Mouse (Mus musculus): ENCODE results near the gene Tnfaip8l2. TPM values are rescaled to one million over a fixed set of nuclear protein-coding genes. Genes with fewer than 3 reads are reported as not detected.
A peak's percentile ranks its signal among the peaks of the same experiment; 100 is the strongest.

Tnfaip8l2 gene
- polyA plus RNA-seq, 1 experiment from 2014 or later, result 3.4 TPM

- 50% methylated on average over 3 of the region's 3 CpGs for WGBS
Observed at GRCm38 (mm10) chr3:95176500-95176899, 34.3 kb upstream of the Tnfaip8l2 start.

GRCm38 (mm10) chr3:95174011-95174592 is 31.9 kb upstream of the Tnfaip8l2 start:
- H3K9ac ChIP-seq (replicated peaks; ENCODE audit: low read length), result no peak overlapping the region
- no peak overlapping the region for H3K4me3 ChIP-seq (replicated peaks; ENCODE audit: low read depth, low read length)
- H3K4me2 ChIP-seq (ENCODE audit: low read length), result peak overlapping the region; percentile 24; the same call in 1 of the 2 replicates
- peaks cover 39% of the 10 kb centered on the region for H3K27me3 ChIP-seq (ENCODE audit: control insufficient read depth, insufficient read depth, low read length)
- no peak overlapping the region for H3K27ac ChIP-seq (replicated peaks; ENCODE audit: low read depth, low read length)
- H3K4me1 ChIP-seq (ENCODE audit: control insufficient read depth, insufficient read depth, low read length), result peaks cover 7% of the 10 kb centered on the region; the same call in 1 of the 2 replicates
- ATAC-seq (ENCODE audit: low FRiP score, low TSS enrichment) (peak; percentile 65), DNase-seq (peak; percentile 87)
- WGBS, result 3% methylated on average over 16 of the region's 16 CpGs
- peaks cover 50% of the 10 kb centered on the region for H3K36me3 ChIP-seq (ENCODE audit: control insufficient read depth, insufficient read depth, low read length)
- no peaks in the 10 kb centered on the region for H3K9me3 ChIP-seq (ENCODE audit: control insufficient read depth, low read length)

More at GRCm38 (mm10) chr3:95176500-95176899, 34.3 kb upstream of the Tnfaip8l2 start:
- Histone ChIP-seq H3K9me3 (ENCODE audit: control insufficient read depth, low read length) (no peaks in the 10 kb centered on the region), H3K4me1 (ENCODE audit: control insufficient read depth, insufficient read depth, low read length) (peaks cover 7% of the 10 kb centered on the region; the same call in 1 of the 2 replicates), H3K9ac (replicated peaks; ENCODE audit: low read length) (no peak overlapping the region), H3K27ac (replicated peaks; ENCODE audit: low read depth, low read length) (no peak overlapping the region), H3K36me3 (ENCODE audit: control insufficient read depth, insufficient read depth, low read length) (peaks cover 26% of the 10 kb centered on the region), H3K4me3 (replicated peaks; ENCODE audit: low read depth, low read length) (no peak overlapping the region), H3K4me2 (ENCODE audit: low read length) (no peak overlapping the region), H3K27me3 (ENCODE audit: control insufficient read depth, insufficient read depth, low read length) (peaks cover 15% of the 10 kb centered on the region)
- DNase-seq (no peak), ATAC-seq (ENCODE audit: low FRiP score, low TSS enrichment) (no peak)

GRCm38 (mm10) chr3:95173256-95173949 is 31.2 kb upstream of the Tnfaip8l2 start:
- no peak overlapping the region for H3K4me3 ChIP-seq (replicated peaks; ENCODE audit: low read depth, low read length)
- H3K9me3 ChIP-seq (ENCODE audit: control insufficient read depth, low read length), result no peaks in the 10 kb centered on the region
- peaks cover 57% of the 10 kb centered on the region for H3K36me3 ChIP-seq (ENCODE audit: control insufficient read depth, insufficient read depth, low read length)
- peak; percentile 60 for DNase-seq
- ATAC-seq (ENCODE audit: low FRiP score, low TSS enrichment), result 0 out of 2 replicates have a peak, but pooled peaks have one; percentile 32
- H3K27ac ChIP-seq (replicated peaks; ENCODE audit: low read depth, low read length), result no peak overlapping the region
- 5% methylated on average over 57 of the region's 58 CpGs for WGBS
- 0 out of 2 replicates have a peak overlapping the region, but pooled peaks have one; percentile 6 for H3K9ac ChIP-seq (replicated peaks; ENCODE audit: low read length)
- H3K4me2 ChIP-seq (ENCODE audit: low read length), result peak overlapping the region; percentile 32; the same call in 1 of the 2 replicates
- H3K4me1 ChIP-seq (ENCODE audit: control insufficient read depth, insufficient read depth, low read length), result peaks cover 7% of the 10 kb centered on the region; the same call in 1 of the 2 replicates
- peaks cover 44% of the 10 kb centered on the region for H3K27me3 ChIP-seq (ENCODE audit: control insufficient read depth, insufficient read depth, low read length)

GRCm38 (mm10) chr3:95172526-95173255 is 30.5 kb upstream of the Tnfaip8l2 start:
- peak overlapping the region; percentile 32; the same call in 1 of the 2 replicates for H3K4me2 ChIP-seq (ENCODE audit: low read length)

GRCm38 (mm10) chr3:95171105-95171504 is 28.9 kb upstream of the Tnfaip8l2 start:
- H3K4me1 ChIP-seq (ENCODE audit: control insufficient read depth, insufficient read depth, low read length), result peaks cover 7% of the 10 kb centered on the region; the same call in 1 of the 2 replicates
- H3K4me3 ChIP-seq (replicated peaks; ENCODE audit: low read depth, low read length), result no peak overlapping the region
- DNase-seq (peak; percentile 8), ATAC-seq (ENCODE audit: low FRiP score, low TSS enrichment) (no peak)
- no peak overlapping the region for H3K27ac ChIP-seq (replicated peaks; ENCODE audit: low read depth, low read length)
- no peak overlapping the region for H3K9ac ChIP-seq (replicated peaks; ENCODE audit: low read length)
- 81% methylated on average over 6 of the region's 6 CpGs for WGBS
- peaks cover 79% of the 10 kb centered on the region for H3K36me3 ChIP-seq (ENCODE audit: control insufficient read depth, insufficient read depth, low read length)
- H3K9me3 ChIP-seq (ENCODE audit: control insufficient read depth, low read length), result no peaks in the 10 kb centered on the region
- no peak overlapping the region for H3K4me2 ChIP-seq (ENCODE audit: low read length)
- peaks cover 47% of the 10 kb centered on the region for H3K27me3 ChIP-seq (ENCODE audit: control insufficient read depth, insufficient read depth, low read length)

More at GRCm38 (mm10) chr3:95172526-95173255, 30.5 kb upstream of the Tnfaip8l2 start:
- Histone ChIP-seq H3K4me3 (replicated peaks; ENCODE audit: low read depth, low read length) (no peak overlapping the region), H3K9me3 (ENCODE audit: control insufficient read depth, low read length) (no peaks in the 10 kb centered on the region), H3K4me1 (ENCODE audit: control insufficient read depth, insufficient read depth, low read length) (peaks cover 7% of the 10 kb centered on the region; the same call in 1 of the 2 replicates), H3K27me3 (ENCODE audit: control insufficient read depth, insufficient read depth, low read length) (peaks cover 47% of the 10 kb centered on the region), H3K36me3 (ENCODE audit: control insufficient read depth, insufficient read depth, low read length) (peaks cover 64% of the 10 kb centered on the region), H3K9ac (replicated peaks; ENCODE audit: low read length) (no peak overlapping the region), H3K27ac (replicated peaks; ENCODE audit: low read depth, low read length) (no peak overlapping the region)
- ATAC-seq (ENCODE audit: low FRiP score, low TSS enrichment), result no peak
- DNase-seq, result peak; percentile 38
- WGBS, result 12% methylated on average over 71 of the region's 84 CpGs

GRCm38 (mm10) chr3:95169996-95170395 is 27.8 kb upstream of the Tnfaip8l2 start:
- H3K36me3 ChIP-seq (ENCODE audit: control insufficient read depth, insufficient read depth, low read length), result peaks cover 89% of the 10 kb centered on the region
- H3K27ac ChIP-seq (replicated peaks; ENCODE audit: low read depth, low read length), result no peak overlapping the region
- DNase-seq (no peak), ATAC-seq (ENCODE audit: low FRiP score, low TSS enrichment) (no peak)
- peaks cover 7% of the 10 kb centered on the region; the same call in 1 of the 2 replicates for H3K4me1 ChIP-seq (ENCODE audit: control insufficient read depth, insufficient read depth, low read length)
- 86% methylated on average over 10 of the region's 10 CpGs for WGBS
- H3K27me3 ChIP-seq (ENCODE audit: control insufficient read depth, insufficient read depth, low read length), result peaks cover 47% of the 10 kb centered on the region
- no peak overlapping the region for H3K4me2 ChIP-seq (ENCODE audit: low read length)
- H3K4me3 ChIP-seq (replicated peaks; ENCODE audit: low read depth, low read length), result no peak overlapping the region
- H3K9me3 ChIP-seq (ENCODE audit: control insufficient read depth, low read length), result no peaks in the 10 kb centered on the region
- H3K9ac ChIP-seq (replicated peaks; ENCODE audit: low read length), result no peak overlapping the region

GRCm38 (mm10) chr3:95164840-95165239 is 22.7 kb upstream of the Tnfaip8l2 start:
- Histone ChIP-seq H3K36me3 (ENCODE audit: control insufficient read depth, insufficient read depth, low read length) (peaks cover 58% of the 10 kb centered on the region), H3K4me3 (replicated peaks; ENCODE audit: low read depth, low read length) (no peak overlapping the region), H3K9ac (replicated peaks; ENCODE audit: low read length) (no peak overlapping the region), H3K9me3 (ENCODE audit: control insufficient read depth, low read length) (no peaks in the 10 kb centered on the region), H3K4me1 (ENCODE audit: control insufficient read depth, insufficient read depth, low read length) (peaks cover 30% of the 10 kb centered on the region), H3K27ac (replicated peaks; ENCODE audit: low read depth, low read length) (no peak overlapping the region), H3K4me2 (ENCODE audit: low read length) (no peak overlapping the region), H3K27me3 (ENCODE audit: control insufficient read depth, insufficient read depth, low read length) (peaks cover 15% of the 10 kb centered on the region)
- DNase-seq (no peak), ATAC-seq (ENCODE audit: low FRiP score, low TSS enrichment) (no peak)
- WGBS, result 89% methylated on average over 5 of the region's 5 CpGs

GRCm38 (mm10) chr3:95164256-95164550 is 22.0 kb upstream of the Tnfaip8l2 start:
- Histone ChIP-seq H3K4me3 (replicated peaks; ENCODE audit: low read depth, low read length) (no peak overlapping the region), H3K27me3 (ENCODE audit: control insufficient read depth, insufficient read depth, low read length) (peaks cover 8% of the 10 kb centered on the region; the same call in 1 of the 2 replicates), H3K4me1 (ENCODE audit: control insufficient read depth, insufficient read depth, low read length) (peaks cover 30% of the 10 kb centered on the region), H3K36me3 (ENCODE audit: control insufficient read depth, insufficient read depth, low read length) (peaks cover 51% of the 10 kb centered on the region), H3K9me3 (ENCODE audit: control insufficient read depth, low read length) (no peaks in the 10 kb centered on the region), H3K27ac (replicated peaks; ENCODE audit: low read depth, low read length) (no peak overlapping the region), H3K4me2 (ENCODE audit: low read length) (peak overlapping the region; percentile 78), H3K9ac (replicated peaks; ENCODE audit: low read length) (no peak overlapping the region)
- 75% methylated on average over 5 of the region's 5 CpGs for WGBS
- DNase-seq, result no peak
- ATAC-seq (ENCODE audit: low FRiP score, low TSS enrichment), result no peak
